Mouse (Mus musculus): ENCODE measurements around the gene Rcn1.

Gene Rcn1

GRCm38 (mm10) chr2:105337171-105337875 lies 61.8 kb downstream of the Rcn1 start:
- no peak for DNase-seq (ENCODE audit: low spot score)

GRCm38 (mm10) chr2:105336314-105337027 lies 62.6 kb downstream of the Rcn1 start:
- no peak for DNase-seq (ENCODE audit: low spot score)

Data from adipocyte (in vitro differentiated cells).